Mouse (Mus musculus) embryo, embryonic 10.5 days (tissue): Measurements from ENCODE around the gene Hcn2.

Experiments used
- DNase-seq: peaks from one replicate; pipeline ENCODE4 v3.0.0-alpha.2; 2015; ENCODE audit warnings: low spot score

Gene Hcn2

DNA sequence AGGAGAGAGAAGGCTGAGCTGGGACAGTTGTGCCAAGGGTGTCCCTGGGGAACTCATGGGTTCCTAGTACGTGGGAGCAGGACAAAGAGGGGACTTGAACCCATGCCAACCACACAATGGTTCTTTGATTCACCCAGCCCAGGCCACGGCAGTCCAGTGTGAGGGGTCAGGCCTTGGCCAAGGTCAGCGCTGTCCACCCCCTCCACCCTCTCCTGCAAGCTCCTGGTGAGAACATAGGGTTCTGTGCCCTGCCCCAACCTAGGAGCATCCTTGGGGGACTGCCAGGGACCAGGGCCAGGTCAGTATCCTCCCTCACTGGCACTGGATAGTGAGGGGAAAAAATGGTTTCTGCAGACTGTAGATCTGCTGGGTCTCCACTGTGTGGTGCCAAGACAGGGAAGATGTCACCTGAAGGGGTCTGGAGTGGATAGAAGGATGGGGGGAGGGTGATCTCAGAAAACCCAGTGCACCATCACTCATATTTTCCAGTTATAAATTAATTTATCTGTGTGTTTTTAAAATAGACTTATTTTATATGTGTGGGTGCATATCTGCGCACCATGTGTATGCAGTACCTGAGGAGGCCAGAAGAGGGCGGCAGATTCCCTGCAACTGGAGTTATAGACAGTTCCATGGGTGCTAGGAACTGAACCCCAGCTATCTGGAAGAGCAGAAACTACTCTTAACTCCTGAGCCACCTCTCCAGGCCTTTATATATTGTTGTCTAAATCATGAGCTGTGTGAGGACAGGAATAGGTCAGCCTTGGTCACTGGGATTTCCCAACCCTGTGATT is 58.2 kb downstream of the Hcn2 start:
- no peak for DNase-seq

GRCm38 (mm10) chr10:79777103-79777531 is 60.7 kb downstream of the Hcn2 start, which contains the start of gene Fstl3:
Fstl3 (plus strand) TSS chr10:79777272.
- DNase-seq, result peak; percentile 28

GRCm38 (mm10) chr10:79778006-79778405 is 61.6 kb downstream of the Hcn2 start:
- no peak for DNase-seq

GRCm38 (mm10) chr10:79779193-79779592 is 62.8 kb downstream of the Hcn2 start:
- DNase-seq, result no peak

DNA sequence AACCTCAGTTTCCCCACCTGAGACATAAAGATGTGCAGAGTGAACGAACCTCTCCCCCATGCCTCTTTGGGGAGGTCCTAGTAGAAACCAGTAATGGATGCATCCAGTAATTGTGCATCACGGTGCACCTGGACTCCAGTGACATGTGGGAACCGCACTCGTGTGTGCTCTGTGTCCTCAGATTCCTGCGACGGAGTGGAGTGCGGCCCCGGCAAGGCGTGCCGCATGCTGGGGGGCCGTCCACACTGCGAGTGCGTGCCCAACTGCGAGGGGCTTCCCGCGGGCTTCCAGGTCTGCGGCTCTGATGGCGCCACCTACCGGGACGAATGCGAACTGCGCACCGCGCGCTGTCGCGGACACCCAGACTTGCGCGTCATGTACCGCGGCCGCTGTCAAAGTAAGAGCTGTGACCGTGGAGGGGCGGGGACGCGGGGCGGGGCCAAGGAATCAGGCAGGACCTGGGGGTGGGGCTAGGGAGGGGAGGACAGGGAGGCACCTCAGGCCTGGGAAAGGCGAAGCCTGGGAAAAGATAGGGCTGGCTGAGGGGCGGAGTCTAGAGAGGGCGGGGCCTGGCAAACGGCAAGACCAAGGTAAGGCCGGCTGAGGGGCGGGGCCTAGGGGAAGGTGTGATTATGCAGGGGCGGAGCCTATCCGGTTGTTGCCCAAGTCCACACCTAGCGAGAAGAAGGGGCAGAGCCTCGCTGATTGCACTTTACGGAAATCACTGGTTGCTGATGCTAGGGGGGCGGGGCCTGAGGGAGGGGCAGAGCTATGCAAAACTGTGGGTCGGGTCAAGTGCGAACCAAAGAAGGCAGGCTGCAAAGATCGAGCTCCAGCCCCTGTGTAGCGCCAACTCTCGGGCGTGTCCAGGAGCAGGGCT is 63.6 kb downstream of the Hcn2 start:
- peak; percentile 96 for DNase-seq

DNA sequence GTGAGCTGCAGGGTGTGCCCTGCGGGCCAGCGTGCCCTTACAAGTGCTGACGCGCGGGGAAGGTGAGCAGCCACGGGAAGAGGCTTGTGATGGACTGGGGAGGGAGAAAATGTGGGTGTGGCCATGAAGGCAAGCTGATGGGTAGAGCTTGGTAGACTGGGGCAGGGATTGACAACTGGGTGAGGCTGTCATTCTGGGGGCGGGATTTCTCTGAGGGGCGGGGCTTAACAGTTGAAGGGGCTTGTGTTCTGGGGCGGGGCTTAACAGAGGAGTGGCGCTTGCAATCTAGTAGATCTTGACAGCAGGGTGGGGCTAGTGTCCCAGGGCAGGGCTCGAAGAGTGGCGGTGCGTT is 64.2 kb downstream of the Hcn2 start:
- DNase-seq, result peak; percentile 82

DNA sequence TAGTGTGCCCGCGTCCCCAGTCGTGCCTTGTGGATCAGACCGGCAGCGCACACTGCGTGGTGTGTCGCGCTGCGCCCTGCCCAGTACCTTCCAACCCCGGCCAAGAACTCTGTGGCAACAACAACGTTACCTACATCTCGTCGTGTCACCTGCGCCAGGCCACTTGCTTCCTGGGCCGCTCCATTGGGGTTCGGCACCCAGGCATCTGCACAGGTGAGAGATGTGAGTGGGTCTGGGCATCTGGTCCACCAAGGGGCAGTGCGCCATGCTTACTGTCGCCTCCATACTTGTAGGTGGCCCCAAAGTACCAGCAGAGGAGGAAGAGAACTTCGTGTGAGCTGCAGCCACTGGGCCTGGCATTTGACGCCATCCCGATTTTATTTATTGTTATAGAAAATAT is 64.7 kb downstream of the Hcn2 start:
- no peak for DNase-seq

DNA sequence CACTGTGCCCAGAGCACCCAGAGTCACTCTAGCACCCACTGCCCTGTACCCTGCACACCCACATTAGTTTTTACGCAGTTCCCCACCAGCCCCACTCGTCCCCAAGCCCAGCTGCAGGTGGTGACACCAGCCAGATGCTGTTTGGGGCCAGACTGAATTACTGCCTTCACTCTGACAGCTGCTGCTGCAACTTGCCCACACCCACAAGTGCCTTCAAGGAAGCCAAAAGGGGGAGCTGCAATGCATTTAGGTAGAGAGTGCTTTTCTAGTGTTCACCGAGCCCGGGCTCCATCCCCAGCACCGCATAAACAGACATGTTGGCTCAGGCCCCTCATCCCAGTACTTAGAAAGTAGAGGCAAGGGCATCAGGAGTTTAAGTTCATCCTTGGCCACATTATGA is 65.5 kb downstream of the Hcn2 start:
- no peak for DNase-seq

- no peak for DNase-seq
Measured at GRCm38 (mm10) chr10:79783050-79783449, 66.6 kb downstream of the Hcn2 start.

GRCm38 (mm10) chr10:79783920-79784800 is 67.7 kb downstream of the Hcn2 start:
- DNase-seq, result peak; percentile 81
